Mouse (Mus musculus) forebrain, embryonic 14.5 days (tissue): ENCODE data around the gene Tstd2. TPM values are rescaled to one million over a fixed set of nuclear protein-coding genes. Genes with fewer than 3 reads are reported as not detected.

ENCODE experiments used
- ATAC-seq: fragments of 200-750 bp; cut with Nextera tagmentation; 2 replicates; pipeline ENCODE4 v1.8.0; 2017; ENCODE audit warnings: mild to moderate bottlenecking, moderate library complexity
- DNase-seq: peaks from one replicate; pipeline ENCODE4 v3.0.0-alpha.2; 2015; ENCODE audit warnings: low spot score
- H3K27ac ChIP-seq: fragments of 300-500 bp; sonication (generic); 2 replicates; pipeline ENCODE4 v1.5.1; 2014; ENCODE audit warnings: low read depth, mild to moderate bottlenecking, control low read depth, low read length, moderate library complexity
- H3K27me3 ChIP-seq: fragments of 300-500 bp; sonication (generic); replicated peaks from 2 replicates; pipeline ENCODE4 v1.6.1; 2014; ENCODE audit warnings: low read length, control low read depth, mixed read lengths; ENCODE audit not compliant: control insufficient read depth, insufficient read depth
- H3K36me3 ChIP-seq: fragments of 300-500 bp; sonication (generic); 2 replicates; pipeline ENCODE4 v1.6.1; 2014; ENCODE audit warnings: low read length, control low read depth; ENCODE audit not compliant: control insufficient read depth, insufficient read depth
- H3K4me1 ChIP-seq: fragments of 300-500 bp; sonication (generic); 2 replicates; pipeline ENCODE4 v1.6.1; 2014; ENCODE audit warnings: antibody characterized with exemption, low read length, control low read depth; ENCODE audit not compliant: control insufficient read depth, insufficient read depth
- H3K4me2 ChIP-seq: fragments of 300-500 bp; sonication (generic); 2 replicates; pipeline ENCODE4 v1.6.1; 2014; ENCODE audit warnings: mild to moderate bottlenecking, control low read depth, low read length
- H3K4me3 ChIP-seq: fragments of 300-500 bp; sonication (generic); 2 replicates; pipeline ENCODE4 v1.5.1; 2014; ENCODE audit warnings: low read depth, low read length, control low read depth
- H3K9ac ChIP-seq: fragments of 300-500 bp; sonication (generic); 2 replicates; pipeline ENCODE4 v1.6.1; 2014; ENCODE audit warnings: mild to moderate bottlenecking, low read length, control low read depth, moderate library complexity
- H3K9me3 ChIP-seq: fragments of 300-500 bp; sonication (generic); replicated peaks from 2 replicates; pipeline ENCODE4 v1.6.1; 2016; ENCODE audit warnings: low read length, control low read depth, mixed read lengths; ENCODE audit not compliant: control insufficient read depth
- WGBS: fragments of 180-500 bp; shearing (Covaris S2); extraction: QIAGEN DNeasy Blood & Tissue Kit; methylation state at CpG from one replicate; pipeline ENCODE4 v1.1.7; 2014; 5-methylcytosine and 5-hydroxymethylcytosine counted together
- polyA plus RNA-seq: library from polyadenylated mRNA; unstranded; fragments of >200 nt; fragmentation: Nextera tagmentation; extraction: Ambion mirVana; gene quantifications from 2 replicates; pipeline ENCODE4 v1.2.1, GENCODE M21; 2014

Tstd2 gene
- polyA plus RNA-seq, result 18.3 TPM in 2 replicates

- ATAC-seq (peak; percentile 91), DNase-seq (peak; percentile 96)
- Histone ChIP-seq H3K9ac (peak within 1 kb of the TSS; percentile 93), H3K36me3 (peaks cover 18% of the 10 kb centered on the region), H3K4me3 (peak within 1 kb of the TSS; percentile 90), H3K27ac (peak within 1 kb of the TSS; percentile 97), H3K9me3 (no peaks in the 10 kb centered on the region), H3K4me1 (peaks cover 20% of the 10 kb centered on the region), H3K4me2 (peak within 1 kb of the TSS; percentile 78), H3K27me3 (no peaks in the 10 kb centered on the region)
- WGBS, result under 1% methylated on average over 90 of the region's 90 CpGs
Observed at GRCm38 (mm10) chr4:46138287-46139222, at the start of gene Tstd2, which contains the start of gene Ncbp1. Gene Tstd2 (minus strand): TSS chr4:46138694. Gene Ncbp1 (plus strand): TSS chr4:46138613.

- Histone ChIP-seq H3K4me1 (no peaks in the 10 kb centered on the region), H3K27ac (no peak overlapping the region), H3K4me2 (no peak overlapping the region), H3K4me3 (no peak overlapping the region), H3K36me3 (peaks cover 87% of the 10 kb centered on the region), H3K9me3 (no peaks in the 10 kb centered on the region), H3K9ac (no peak overlapping the region), H3K27me3 (no peaks in the 10 kb centered on the region)
- no peak for DNase-seq
- 83% methylated on average over 3 of the region's 3 CpGs for WGBS
- no peak for ATAC-seq
Observed at GRCm38 (mm10) chr4:46186466-46186865, 48.0 kb upstream of the Tstd2 start.

- Histone ChIP-seq H3K27ac (no peak overlapping the region), H3K9ac (no peak overlapping the region), H3K4me3 (no peak overlapping the region), H3K9me3 (no peaks in the 10 kb centered on the region), H3K36me3 (peaks cover 89% of the 10 kb centered on the region), H3K27me3 (no peaks in the 10 kb centered on the region), H3K4me1 (no peaks in the 10 kb centered on the region), H3K4me2 (no peak overlapping the region)
- ATAC-seq (no peak), DNase-seq (no peak)
- 68% methylated on average over 9 of the region's 9 CpGs for WGBS
Observed at GRCm38 (mm10) chr4:46185890-46186289, 47.4 kb upstream of the Tstd2 start.

GRCm38 (mm10) chr4:46185423-46185822 is 46.9 kb upstream of the Tstd2 start:
- Histone ChIP-seq H3K9me3 (no peaks in the 10 kb centered on the region), H3K36me3 (peaks cover 87% of the 10 kb centered on the region), H3K4me3 (no peak overlapping the region), H3K4me2 (no peak overlapping the region), H3K27me3 (no peaks in the 10 kb centered on the region), H3K27ac (no peak overlapping the region), H3K9ac (no peak overlapping the region), H3K4me1 (no peaks in the 10 kb centered on the region)
- WGBS, result 62% methylated on average over 8 of the region's 8 CpGs
- ATAC-seq, result no peak
- no peak for DNase-seq

GRCm38 (mm10) chr4:46182181-46182580 is 43.7 kb upstream of the Tstd2 start:
- H3K27ac ChIP-seq, result no peak overlapping the region
- no peaks in the 10 kb centered on the region for H3K4me1 ChIP-seq
- H3K4me2 ChIP-seq, result no peak overlapping the region
- no peak overlapping the region for H3K9ac ChIP-seq
- H3K27me3 ChIP-seq, result no peaks in the 10 kb centered on the region
- ATAC-seq (no peak), DNase-seq (no peak)
- peaks cover 86% of the 10 kb centered on the region for H3K36me3 ChIP-seq
- WGBS, result 91% methylated on average over 7 of the region's 7 CpGs
- no peaks in the 10 kb centered on the region for H3K9me3 ChIP-seq
- no peak overlapping the region for H3K4me3 ChIP-seq

GRCm38 (mm10) chr4:46181168-46181567 is 42.7 kb upstream of the Tstd2 start:
- no peaks in the 10 kb centered on the region for H3K4me1 ChIP-seq
- peaks cover 93% of the 10 kb centered on the region for H3K36me3 ChIP-seq
- H3K4me2 ChIP-seq, result no peak overlapping the region
- DNase-seq (no peak), ATAC-seq (no peak)
- 73% methylated on average over 6 of the region's 6 CpGs for WGBS
- no peaks in the 10 kb centered on the region for H3K27me3 ChIP-seq
- H3K4me3 ChIP-seq, result no peak overlapping the region
- H3K27ac ChIP-seq, result no peak overlapping the region
- no peaks in the 10 kb centered on the region for H3K9me3 ChIP-seq
- H3K9ac ChIP-seq, result no peak overlapping the region

GRCm38 (mm10) chr4:46177496-46177895 is 39.0 kb upstream of the Tstd2 start:
- Histone ChIP-seq H3K4me1 (no peaks in the 10 kb centered on the region), H3K9ac (no peak overlapping the region), H3K4me3 (no peak overlapping the region), H3K9me3 (no peaks in the 10 kb centered on the region), H3K36me3 (peaks cover 92% of the 10 kb centered on the region), H3K27me3 (no peaks in the 10 kb centered on the region), H3K27ac (no peak overlapping the region), H3K4me2 (no peak overlapping the region)
- 91% methylated on average over 7 of the region's 7 CpGs for WGBS
- DNase-seq (no peak), ATAC-seq (no peak)

GRCm38 (mm10) chr4:46177018-46177417 is 38.5 kb upstream of the Tstd2 start:
- ATAC-seq (no peak), DNase-seq (no peak)
- 78% methylated on average over 5 of the region's 5 CpGs for WGBS
- no peak overlapping the region for H3K4me2 ChIP-seq
- H3K4me1 ChIP-seq, result no peaks in the 10 kb centered on the region
- H3K27me3 ChIP-seq, result no peaks in the 10 kb centered on the region
- no peak overlapping the region for H3K9ac ChIP-seq
- no peaks in the 10 kb centered on the region for H3K9me3 ChIP-seq
- H3K4me3 ChIP-seq, result no peak overlapping the region
- H3K36me3 ChIP-seq, result peaks cover 91% of the 10 kb centered on the region
- no peak overlapping the region for H3K27ac ChIP-seq

- H3K36me3 ChIP-seq, result peaks cover 91% of the 10 kb centered on the region
Observed at GRCm38 (mm10) chr4:46176313-46176712, 37.8 kb upstream of the Tstd2 start.

More at GRCm38 (mm10) chr4:46176313-46176712, 37.8 kb upstream of the Tstd2 start:
- no peaks in the 10 kb centered on the region for H3K9me3 ChIP-seq
- no peaks in the 10 kb centered on the region for H3K4me1 ChIP-seq
- ATAC-seq (no peak), DNase-seq (no peak)
- no peak overlapping the region for H3K9ac ChIP-seq
- H3K27me3 ChIP-seq, result no peaks in the 10 kb centered on the region
- H3K4me2 ChIP-seq, result no peak overlapping the region
- H3K4me3 ChIP-seq, result no peak overlapping the region
- WGBS, result 75% methylated on average over 4 of the region's 4 CpGs
- no peak overlapping the region for H3K27ac ChIP-seq
